Mouse (Mus musculus) lung, adult 2 months (tissue): ENCODE measurements around the gene Mepce.

Experiments used
- CTCF ChIP-seq: fragments of 200-500 bp; IDR thresholded peaks from 2 replicates; pipeline ENCODE4 v1.5.1; 2011; ENCODE audit warnings: mild to moderate bottlenecking, low read length, control low read depth; ENCODE audit not compliant: insufficient read depth
- POLR2A ChIP-seq: fragments of 200-500 bp; IDR thresholded peaks from 2 replicates; pipeline ENCODE4 v1.6.1; 2011; ENCODE audit warnings: low read depth, mild to moderate bottlenecking, control low read depth, low read length, borderline replicate concordance; ENCODE audit errors: extremely low read depth

GRCm38 (mm10) chr5:137757887-137758286 lies 29.6 kb downstream of the Mepce start:
- no peak for TF ChIP-seq CTCF
- TF ChIP-seq POLR2A = no peak
